Mouse (Mus musculus) brown adipose tissue, adult 24 weeks (tissue): ENCODE results near the gene Sec31a. TPM values are rescaled to one million over a fixed set of nuclear protein-coding genes. Genes with fewer than 3 reads are reported as not detected.

Experiments
- H3K27ac ChIP-seq: fragments of 200-500 bp; replicated peaks from 2 replicates; pipeline ENCODE4 v1.5.1; 2012; ENCODE audit warnings: low read depth, mild to moderate bottlenecking, low read length
- H3K4me1 ChIP-seq: fragments of 200-500 bp; 2 replicates; pipeline ENCODE4 v1.6.1; 2012; ENCODE audit warnings: low read length, mixed read lengths; ENCODE audit not compliant: control insufficient read depth, insufficient read depth, insufficient read length
- H3K4me3 ChIP-seq: fragments of 200-500 bp; 2 replicates; pipeline ENCODE4 v1.5.1; 2012; ENCODE audit warnings: low read depth, mild to moderate bottlenecking, low read length, moderate library complexity; ENCODE audit not compliant: insufficient read depth
- polyA plus RNA-seq: library from polyadenylated mRNA; stranded (reverse); fragments of >200 nt; gene quantifications from 2 replicates; pipeline ENCODE4 v1.2.4, GENCODE M21; 2012; ENCODE audit not compliant: missing spikeins, insufficient read depth, insufficient read length

The Sec31a gene
- polyA plus RNA-seq, 1 experiment, result 89.8 TPM

DNA sequence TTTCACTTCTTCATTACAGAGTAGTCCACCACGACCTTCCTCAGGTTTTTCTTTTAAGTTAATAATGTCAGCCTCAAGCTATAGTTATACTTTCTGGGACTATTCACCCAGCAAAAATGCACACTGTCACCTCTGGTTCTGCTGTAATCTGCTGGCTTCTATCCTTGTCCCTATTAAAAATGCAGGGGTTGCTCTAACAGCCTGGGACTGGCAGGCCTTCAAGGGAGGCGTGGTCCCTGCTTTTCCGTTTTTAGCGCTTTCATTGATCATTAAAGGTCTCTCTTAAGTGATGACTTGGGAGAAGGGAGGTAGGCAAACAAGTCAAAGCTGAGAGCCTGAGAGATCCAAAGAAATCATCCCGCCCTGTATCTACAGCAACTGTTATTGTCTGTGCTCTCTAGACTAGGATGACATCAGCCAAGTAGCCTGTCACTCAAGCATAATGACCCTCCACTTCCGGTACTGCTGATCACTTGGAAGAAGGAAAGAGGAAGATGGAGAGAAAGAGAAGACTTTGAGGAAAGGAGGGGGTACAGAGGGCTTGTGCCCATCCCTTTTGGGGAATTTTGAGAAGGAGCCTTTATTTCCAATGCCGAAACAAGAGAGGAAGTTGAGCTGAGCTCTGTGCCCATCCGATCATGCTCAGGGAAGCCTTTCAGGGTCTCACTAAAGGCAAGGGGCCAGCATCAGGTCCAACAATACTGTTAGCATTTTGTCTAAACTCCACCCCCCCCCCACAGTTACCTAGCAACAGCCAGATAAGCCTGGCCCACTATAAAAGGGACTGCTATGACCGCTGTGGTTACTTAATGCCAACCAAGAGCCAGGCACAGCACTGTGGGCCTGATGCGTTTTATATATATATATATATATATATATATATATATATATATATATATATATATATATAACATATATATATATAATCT, 66.5 kb downstream of the Sec31a start:
- Histone ChIP-seq H3K4me1 (no peaks in the 10 kb centered on the region), H3K27ac (no peak overlapping the region)

DNA sequence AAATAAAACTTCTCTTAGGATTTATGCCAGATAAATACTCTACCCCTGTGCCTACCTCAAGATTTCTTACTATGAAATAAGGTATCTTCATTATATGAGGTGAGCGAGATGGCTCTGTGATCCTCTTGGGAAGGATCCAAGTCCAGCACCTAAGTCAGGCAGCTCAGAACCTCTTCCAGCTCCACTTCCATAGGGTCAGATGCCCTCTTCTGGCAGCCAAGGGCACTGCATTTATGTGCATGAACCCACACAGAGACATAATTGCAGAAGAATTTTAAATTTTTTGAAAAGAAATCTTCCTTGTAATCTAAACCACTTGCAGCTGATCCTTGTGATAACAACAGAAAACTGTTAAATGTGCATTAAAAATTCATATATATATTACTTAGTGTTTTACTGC, 70.9 kb downstream of the Sec31a start:
- Histone ChIP-seq H3K4me1 (no peaks in the 10 kb centered on the region), H3K4me3 (no peak overlapping the region), H3K27ac (no peak overlapping the region)

More for the DNA sequence above, 66.5 kb downstream of the Sec31a start:
- H3K4me3 ChIP-seq, result no peak overlapping the region

DNA sequence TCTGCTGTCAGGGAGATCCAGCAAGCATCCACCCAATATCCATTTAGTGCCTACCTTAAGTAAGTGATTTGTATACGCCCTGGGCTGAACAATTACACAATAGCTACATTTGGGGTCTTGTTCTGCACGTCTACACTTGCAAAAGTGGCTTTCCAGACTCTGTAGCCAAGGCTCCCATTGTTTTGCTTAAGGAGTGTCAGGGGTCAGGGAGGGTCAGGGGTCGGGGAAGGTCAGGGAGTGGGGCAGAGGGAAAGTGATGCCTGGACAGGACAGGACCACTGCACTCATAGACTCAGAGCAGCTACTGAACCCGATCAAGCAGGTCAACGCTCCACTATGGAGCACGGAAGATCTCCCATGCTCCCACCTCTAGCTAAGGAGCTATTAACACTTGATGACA, 72.9 kb downstream of the Sec31a start:
- no peak overlapping the region for H3K4me3 ChIP-seq
- no peak overlapping the region for H3K27ac ChIP-seq
- no peaks in the 10 kb centered on the region for H3K4me1 ChIP-seq

DNA sequence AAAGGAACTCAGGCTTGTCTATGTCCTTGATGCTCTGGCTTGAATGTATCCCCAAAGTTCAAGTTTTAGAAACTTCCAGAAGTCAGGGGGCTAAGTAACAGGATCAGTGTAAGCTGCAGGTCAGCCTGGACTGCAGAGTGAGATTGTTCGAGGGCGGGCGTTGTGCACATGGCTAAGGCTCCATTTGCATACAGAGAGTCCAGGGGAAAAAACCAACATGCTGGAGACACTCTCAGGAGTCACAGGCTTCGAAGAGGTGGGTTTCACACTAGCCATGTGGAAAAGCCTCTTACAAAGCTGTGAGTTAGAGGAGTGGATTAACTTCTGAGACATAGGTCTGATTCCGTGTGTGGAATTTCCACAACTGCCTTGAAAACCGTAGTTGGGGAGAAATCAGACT, 73.6 kb downstream of the Sec31a start:
- Histone ChIP-seq H3K27ac (no peak overlapping the region), H3K4me1 (no peaks in the 10 kb centered on the region), H3K4me3 (no peak overlapping the region)

DNA sequence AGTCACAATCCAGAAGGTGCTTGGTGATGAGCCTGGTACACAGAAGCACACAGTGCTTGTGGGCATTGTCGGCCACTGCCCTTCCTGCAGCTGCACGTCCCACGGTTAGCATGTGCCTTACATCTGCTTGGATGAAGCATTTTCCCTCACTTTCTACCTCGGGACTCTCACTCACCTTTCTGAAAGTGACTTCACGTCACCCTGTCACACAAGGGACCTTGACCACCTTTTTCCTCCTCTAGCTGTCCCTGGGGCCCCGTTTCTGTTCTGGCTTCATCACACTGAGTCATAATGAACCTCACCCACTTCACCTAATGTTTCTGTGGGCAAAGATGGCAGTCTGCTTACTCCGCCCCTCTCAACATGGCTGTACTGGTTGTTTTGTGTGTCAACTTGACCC, 75.0 kb downstream of the Sec31a start:
- H3K4me3 ChIP-seq, result no peak overlapping the region
- H3K27ac ChIP-seq, result no peak overlapping the region
- H3K4me1 ChIP-seq, result no peaks in the 10 kb centered on the region

DNA sequence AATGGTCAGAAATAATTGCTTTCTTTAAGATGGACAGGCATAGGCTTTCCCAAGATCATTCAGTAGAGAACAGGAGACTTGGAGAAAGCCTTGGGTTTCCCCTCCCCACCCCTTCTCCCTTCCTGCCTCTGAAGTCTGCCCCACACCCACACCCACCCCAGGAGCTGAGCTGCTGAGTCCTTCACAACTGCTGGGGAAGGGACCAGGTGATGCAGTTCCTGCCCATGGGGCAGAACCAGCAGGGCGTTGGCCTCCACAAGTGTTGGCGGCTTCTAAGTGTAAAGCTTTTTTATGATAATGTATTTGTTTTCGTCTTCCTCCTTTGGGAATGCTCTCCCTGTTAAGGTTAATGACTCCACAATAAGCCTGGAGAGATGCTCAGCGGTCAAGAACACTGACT, 78.2 kb downstream of the Sec31a start:
- Histone ChIP-seq H3K4me3 (no peak overlapping the region), H3K4me1 (no peaks in the 10 kb centered on the region), H3K27ac (no peak overlapping the region)

DNA sequence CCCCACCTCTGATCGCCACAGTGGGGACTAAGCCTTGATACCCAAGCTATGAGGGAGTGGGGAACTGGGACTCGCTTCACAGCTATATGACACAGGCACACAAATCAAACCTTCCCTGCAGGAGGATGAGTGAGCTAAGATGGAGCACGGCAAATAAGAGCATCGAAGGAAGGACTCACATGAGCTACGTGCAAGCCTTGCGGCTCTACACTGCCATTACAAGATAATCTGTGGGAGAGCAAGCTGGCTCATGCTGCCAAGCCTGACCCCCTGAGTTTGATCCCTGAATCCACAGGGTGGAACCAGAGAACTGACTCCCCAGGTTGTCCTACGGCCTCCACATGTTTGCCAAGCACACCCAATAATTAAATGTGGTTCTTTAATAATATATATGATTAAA, 79.2 kb downstream of the Sec31a start:
- Histone ChIP-seq H3K4me3 (no peak overlapping the region), H3K4me1 (no peaks in the 10 kb centered on the region), H3K27ac (no peak overlapping the region)

DNA sequence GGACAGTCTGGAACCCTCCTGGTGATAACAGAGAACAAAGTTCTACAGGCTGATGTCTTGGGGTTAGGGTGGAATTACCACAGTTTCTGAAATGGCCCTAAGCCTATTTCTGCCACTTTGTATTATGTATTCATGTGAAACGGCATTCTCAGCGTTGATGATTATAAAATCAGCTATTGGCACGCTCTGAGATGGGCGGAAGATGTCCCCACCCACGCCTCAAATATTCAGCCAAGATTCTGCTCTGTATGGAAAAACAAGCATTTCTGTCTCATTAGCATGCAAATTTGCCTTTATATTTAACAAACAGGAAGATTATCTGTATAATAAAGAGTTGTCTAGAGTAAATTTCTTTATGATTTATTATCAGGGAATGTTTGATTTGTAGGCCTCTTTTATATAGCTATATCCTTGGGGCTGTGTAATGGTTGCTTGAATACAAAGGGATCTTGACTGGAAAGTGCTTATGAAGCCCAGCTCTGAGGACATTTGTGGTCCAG, 80.4 kb downstream of the Sec31a start:
- no peak overlapping the region for H3K4me3 ChIP-seq
- no peak overlapping the region for H3K27ac ChIP-seq
- H3K4me1 ChIP-seq, result no peaks in the 10 kb centered on the region

DNA sequence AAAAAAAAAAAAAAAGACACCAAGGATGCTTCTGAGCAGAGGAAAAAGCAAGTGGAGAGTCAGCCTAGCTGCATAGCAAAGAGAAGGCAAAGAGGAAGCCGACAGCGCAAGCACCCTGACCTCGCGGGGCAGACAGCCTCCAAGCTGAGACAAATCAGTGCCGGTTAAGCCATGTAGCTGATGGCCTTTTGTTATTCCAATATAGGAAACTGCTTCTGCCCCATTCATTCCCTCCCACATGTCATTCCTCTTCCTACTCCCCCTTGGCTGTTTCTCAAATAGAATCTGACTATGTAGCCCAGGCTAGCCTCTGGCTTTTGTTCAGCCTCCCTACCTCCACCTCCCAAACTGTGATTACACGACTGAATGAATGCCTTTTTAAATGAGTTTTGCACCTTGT, 81.3 kb downstream of the Sec31a start:
- Histone ChIP-seq H3K4me3 (no peak overlapping the region), H3K27ac (no peak overlapping the region), H3K4me1 (no peaks in the 10 kb centered on the region)

DNA sequence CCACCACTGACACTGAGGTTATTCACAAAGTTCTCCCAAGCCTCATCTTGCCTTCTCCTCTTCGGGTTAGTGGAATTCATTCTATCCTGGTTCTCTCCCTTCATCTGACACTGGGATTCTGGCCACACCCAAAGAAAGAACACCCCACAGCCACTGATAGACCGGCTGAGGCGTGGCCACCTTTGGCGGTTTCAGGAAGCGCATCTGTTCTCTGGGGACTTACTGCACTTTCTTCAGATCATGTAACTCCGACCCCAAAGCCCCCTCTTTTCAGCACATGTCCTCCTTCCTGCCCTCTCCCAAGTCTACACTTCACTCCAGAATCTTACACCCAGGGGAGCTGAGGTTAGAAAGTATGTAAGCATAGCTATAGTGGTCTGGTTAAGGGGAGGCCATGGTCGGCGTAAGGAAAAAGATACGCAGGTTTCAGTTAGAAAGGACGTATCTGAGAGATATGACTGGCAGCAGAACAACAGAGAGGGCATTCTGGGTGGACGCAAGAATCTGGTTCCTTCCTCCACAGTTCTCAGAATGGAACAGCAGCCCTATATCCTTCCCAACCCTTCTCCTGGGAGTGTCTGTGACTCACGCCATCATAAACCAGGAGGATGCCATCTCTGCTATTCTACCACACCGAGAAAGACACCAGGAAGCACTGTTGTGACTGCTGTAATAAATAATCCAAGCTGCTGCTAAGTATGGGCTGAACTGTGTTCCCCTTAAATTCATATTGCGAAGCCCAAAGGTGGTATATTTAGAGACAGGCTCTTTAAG, 82.2 kb downstream of the Sec31a start:
- Histone ChIP-seq H3K27ac (no peak overlapping the region), H3K4me3 (no peak overlapping the region), H3K4me1 (no peaks in the 10 kb centered on the region)

DNA sequence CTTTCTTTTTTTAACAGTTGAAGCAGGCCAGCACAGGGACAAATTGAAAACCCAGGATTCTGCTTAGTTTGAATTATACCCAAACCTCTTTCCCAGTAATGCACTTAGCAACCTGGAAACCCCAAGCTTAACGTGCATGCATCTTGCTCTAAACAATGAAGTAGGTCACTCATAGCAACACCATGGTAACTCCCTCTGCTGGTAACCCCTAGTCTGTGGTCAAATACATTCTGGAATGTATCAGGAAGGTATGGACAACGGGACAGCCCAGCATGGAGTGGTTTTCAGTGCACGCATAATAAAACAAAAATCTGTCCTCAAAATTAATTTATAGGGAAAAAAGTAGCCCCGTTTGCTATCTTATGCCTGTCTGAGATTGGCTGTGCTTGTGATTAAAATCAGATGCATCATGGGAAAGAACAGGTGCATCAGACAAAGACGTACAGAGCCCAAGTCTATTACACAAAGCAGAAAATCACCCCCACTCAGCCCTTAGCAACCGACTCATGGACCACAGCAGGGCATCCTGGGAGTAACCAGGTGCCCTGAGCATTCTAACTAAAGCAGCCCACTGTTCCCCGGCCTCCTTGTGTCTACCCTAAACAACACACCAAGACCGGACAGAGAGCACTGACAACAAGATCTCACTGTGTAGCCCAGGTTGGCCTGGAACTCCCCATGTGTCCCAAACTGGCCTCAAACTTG, 83.6 kb downstream of the Sec31a start:
- Histone ChIP-seq H3K4me1 (no peaks in the 10 kb centered on the region), H3K27ac (no peak overlapping the region), H3K4me3 (no peak overlapping the region)

DNA sequence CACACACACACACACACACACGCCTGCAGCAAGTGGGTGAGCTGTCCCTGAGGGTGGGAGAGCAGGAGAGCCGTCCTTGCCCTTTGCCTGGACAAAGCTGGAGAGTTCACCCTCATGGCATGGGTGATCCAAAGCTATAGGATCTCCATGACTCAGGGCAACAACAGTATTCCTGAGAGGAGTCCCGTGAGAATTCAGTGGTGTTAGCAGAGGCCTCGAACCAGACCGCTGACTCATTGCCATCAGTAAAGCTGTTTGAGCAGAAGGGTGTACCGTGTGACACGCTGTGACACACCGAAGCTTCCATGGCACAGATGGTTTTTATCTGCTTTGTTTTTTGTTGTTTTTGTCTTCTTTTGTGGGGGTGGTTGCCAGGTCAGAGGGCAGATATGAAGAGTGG, 84.4 kb downstream of the Sec31a start:
- Histone ChIP-seq H3K4me1 (no peaks in the 10 kb centered on the region), H3K4me3 (no peak overlapping the region), H3K27ac (no peak overlapping the region)

DNA sequence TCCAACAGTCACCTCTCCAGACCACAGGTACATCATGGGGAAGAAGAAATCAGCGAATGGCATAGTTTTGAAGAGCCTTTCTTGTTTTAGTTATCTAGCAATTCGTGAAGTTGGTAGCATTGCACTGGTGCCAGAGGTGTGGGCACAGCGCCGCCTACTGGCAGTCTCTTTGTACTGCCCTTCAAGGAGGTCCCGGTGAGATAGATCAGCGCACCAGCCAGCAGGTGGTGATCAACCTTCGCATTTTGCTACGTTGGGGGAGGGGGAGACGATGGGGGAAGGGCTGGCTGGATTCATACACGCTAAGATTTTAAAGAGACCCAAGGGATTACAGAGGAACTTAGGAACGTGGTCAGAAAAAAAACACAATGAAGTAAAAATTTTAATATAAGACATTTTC, 94.0 kb downstream of the Sec31a start:
- H3K4me1 ChIP-seq, result no peaks in the 10 kb centered on the region
- no peak overlapping the region for H3K4me3 ChIP-seq
- H3K27ac ChIP-seq, result no peak overlapping the region

DNA sequence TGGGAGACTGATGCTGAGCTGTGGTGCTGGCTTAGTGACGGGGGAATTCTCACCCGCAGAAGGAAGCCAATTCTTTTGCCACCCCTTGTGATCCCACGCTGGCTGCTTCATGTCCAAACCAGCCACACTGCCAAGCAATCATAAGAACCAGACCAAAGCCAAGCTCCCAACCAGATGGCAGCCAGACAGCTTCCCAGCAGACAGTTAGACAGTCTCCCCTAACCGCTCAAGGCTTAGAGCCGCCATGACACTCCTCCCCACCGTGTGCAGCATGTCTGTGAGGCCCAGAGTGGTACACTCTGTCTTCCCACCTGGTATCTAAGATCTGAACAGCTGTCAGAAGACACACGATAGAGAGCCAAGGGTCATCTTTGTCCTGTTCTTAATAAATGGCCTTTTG, 98.2 kb downstream of the Sec31a start:
- Histone ChIP-seq H3K4me1 (no peaks in the 10 kb centered on the region), H3K4me3 (no peak overlapping the region), H3K27ac (no peak overlapping the region)

DNA sequence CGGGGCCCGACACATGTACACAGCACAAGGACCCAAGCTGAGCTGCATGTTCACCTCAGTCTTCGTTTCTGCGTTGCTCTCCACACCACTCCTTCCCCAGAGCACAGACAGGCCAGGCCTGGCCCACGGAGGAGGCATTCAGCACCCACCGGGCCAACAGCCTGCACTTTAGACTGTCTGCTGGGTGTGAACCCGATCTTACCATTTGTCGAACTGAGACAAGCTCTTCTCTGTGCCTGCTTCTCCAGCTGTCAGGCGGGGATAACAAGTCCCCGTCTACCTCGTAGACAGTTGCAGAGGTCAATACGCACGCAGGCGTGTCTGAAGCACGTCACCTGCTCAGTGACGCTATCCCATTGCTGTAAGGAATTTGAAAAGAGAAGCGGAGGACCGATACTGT, 99.0 kb downstream of the Sec31a start:
- H3K4me1 ChIP-seq, result no peaks in the 10 kb centered on the region

More for the DNA sequence above, 99.0 kb downstream of the Sec31a start:
- no peak overlapping the region for H3K27ac ChIP-seq
- H3K4me3 ChIP-seq, result no peak overlapping the region
